Mouse (Mus musculus): ENCODE results near the gene Slc4a10.

Gene Slc4a10

GRCm38 (mm10) chr2:62347762-62348161 lies 301.5 kb downstream of the Slc4a10 start:
- DNase-seq (ENCODE audit: low read depth, low spot score), result no peak

- no peak for DNase-seq (ENCODE audit: low read depth, low spot score)
Measured at GRCm38 (mm10) chr2:62352035-62352434, 305.8 kb downstream of the Slc4a10 start.

GRCm38 (mm10) chr2:62355766-62356165 lies 309.5 kb downstream of the Slc4a10 start:
- no peak for DNase-seq (ENCODE audit: low read depth, low spot score)

GRCm38 (mm10) chr2:62356606-62357005 lies 310.3 kb downstream of the Slc4a10 start:
- DNase-seq (ENCODE audit: low read depth, low spot score), result no peak

GRCm38 (mm10) chr2:62357259-62357658 lies 311.0 kb downstream of the Slc4a10 start:
- DNase-seq (ENCODE audit: low read depth, low spot score), result no peak

- DNase-seq (ENCODE audit: low read depth, low spot score), result no peak
Measured at GRCm38 (mm10) chr2:62360872-62361271, 314.6 kb downstream of the Slc4a10 start.

- DNase-seq (ENCODE audit: low read depth, low spot score), result peak; percentile 56
Measured at GRCm38 (mm10) chr2:62361514-62361913, 315.3 kb downstream of the Slc4a10 start.

GRCm38 (mm10) chr2:62362211-62362610 lies 315.9 kb downstream of the Slc4a10 start:
- DNase-seq (ENCODE audit: low read depth, low spot score), result no peak

GRCm38 (mm10) chr2:62363606-62364005 lies 317.3 kb downstream of the Slc4a10 start:
- DNase-seq (ENCODE audit: low read depth, low spot score), result no peak

GRCm38 (mm10) chr2:62368349-62369053 lies 322.2 kb downstream of the Slc4a10 start:
- DNase-seq (ENCODE audit: low read depth, low spot score), result no peak

GRCm38 (mm10) chr2:62370048-62370447 lies 323.8 kb downstream of the Slc4a10 start:
- DNase-seq (ENCODE audit: low read depth, low spot score), result no peak

GRCm38 (mm10) chr2:62373692-62374091 lies 327.4 kb downstream of the Slc4a10 start:
- DNase-seq (ENCODE audit: low read depth, low spot score), result no peak

All from telencephalon, adult 2 months (tissue).